Mouse (Mus musculus): ENCODE data around the gene Kctd17. TPM values are rescaled to one million over a fixed set of nuclear protein-coding genes. Genes with fewer than 3 reads are reported as not detected.

Kctd17 gene
- polyA plus RNA-seq, 1 experiment: 31.4 TPM

DNA sequence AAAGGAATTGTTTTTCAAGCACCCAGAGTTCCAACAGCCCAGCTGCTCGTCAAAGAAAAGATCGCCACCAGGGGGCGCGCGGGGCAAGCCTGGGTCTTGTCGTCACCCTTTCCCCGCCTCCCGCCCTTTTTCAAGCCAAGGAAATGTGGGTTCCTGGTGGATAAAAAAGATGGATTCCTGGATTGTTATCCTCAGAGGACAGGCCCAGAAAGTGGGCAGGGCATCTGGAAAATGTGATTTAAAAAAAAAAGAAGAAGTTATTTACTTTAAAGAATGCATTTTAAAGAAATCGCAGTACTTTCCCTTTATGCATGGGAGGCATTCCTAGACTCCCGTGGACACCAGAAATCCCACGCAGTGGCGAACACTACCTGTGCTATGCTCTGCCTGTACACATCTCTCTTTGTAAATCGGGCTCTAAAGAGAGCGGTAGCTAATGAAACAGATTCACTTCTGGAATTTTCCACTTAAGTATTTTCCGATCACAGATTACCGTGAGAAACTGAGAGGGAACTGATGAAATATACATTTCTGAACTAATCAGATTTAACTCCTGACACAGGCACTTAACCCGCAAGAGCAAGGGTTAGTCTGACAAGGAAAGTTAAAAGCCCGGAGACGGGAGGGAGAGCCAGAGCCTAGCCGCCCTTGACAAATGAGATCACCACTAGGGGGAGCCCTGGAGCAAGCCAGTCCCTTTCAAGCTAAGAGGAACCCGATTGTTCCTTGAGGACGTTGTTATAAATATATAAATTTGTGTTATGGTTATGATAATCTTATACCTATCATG lies 19.6 kb downstream of the Kctd17 start:
- peak overlapping the region; percentile 47 for H3K9ac ChIP-seq (ENCODE audit: low read depth, poor library complexity, severe bottlenecking)
- no peaks in the 10 kb centered on the region for H3K9me3 ChIP-seq (replicated peaks; ENCODE audit: control insufficient read depth, insufficient read depth, low read length, poor library complexity, severe bottlenecking)
- H3K4me3 ChIP-seq (ENCODE audit: low read depth, low read length): no peak overlapping the region
- H3K36me3 ChIP-seq (ENCODE audit: control insufficient read depth, insufficient read depth, low read length, poor library complexity, severe bottlenecking): no peaks in the 10 kb centered on the region
- no peaks in the 10 kb centered on the region for H3K27me3 ChIP-seq (ENCODE audit: control insufficient read depth, insufficient read depth, low read length, poor library complexity, severe bottlenecking)
- TF ChIP-seq EP300 (IDR thresholded peaks at IDR 0.05; ENCODE audit: insufficient read depth, low read depth, low read length): no peak
- no peak for TF ChIP-seq POLR2A (IDR thresholded peaks at IDR 0.05; ENCODE audit: insufficient read depth, low read length)
- peak; percentile 75 for TF ChIP-seq CTCF (IDR thresholded peaks at IDR 0.05; ENCODE audit: low read depth, low read length)
- no peak overlapping the region for H3K27ac ChIP-seq (ENCODE audit: insufficient read depth, low read length)
- peaks cover 6% of the 10 kb centered on the region for H3K4me1 ChIP-seq (ENCODE audit: control insufficient read depth, insufficient read depth, low read length)

- no peak overlapping the region for H3K4me3 ChIP-seq (ENCODE audit: low read depth, low read length)
- no peaks in the 10 kb centered on the region for H3K9me3 ChIP-seq (replicated peaks; ENCODE audit: control insufficient read depth, insufficient read depth, low read length, poor library complexity, severe bottlenecking)
- no peak overlapping the region for H3K9ac ChIP-seq (ENCODE audit: low read depth, poor library complexity, severe bottlenecking)
- no peaks in the 10 kb centered on the region for H3K27me3 ChIP-seq (ENCODE audit: control insufficient read depth, insufficient read depth, low read length, poor library complexity, severe bottlenecking)
- no peak overlapping the region for H3K27ac ChIP-seq (ENCODE audit: insufficient read depth, low read length)
- TF ChIP-seq EP300 (IDR thresholded peaks at IDR 0.05; ENCODE audit: insufficient read depth, low read depth, low read length): no peak
- TF ChIP-seq CTCF (IDR thresholded peaks at IDR 0.05; ENCODE audit: low read depth, low read length): no peak
- TF ChIP-seq POLR2A (IDR thresholded peaks at IDR 0.05; ENCODE audit: insufficient read depth, low read length): no peak
- no peaks in the 10 kb centered on the region for H3K36me3 ChIP-seq (ENCODE audit: control insufficient read depth, insufficient read depth, low read length, poor library complexity, severe bottlenecking)
- H3K4me1 ChIP-seq (ENCODE audit: control insufficient read depth, insufficient read depth, low read length): peaks cover 6% of the 10 kb centered on the region
Measured at GRCm38 (mm10) chr15:78449131-78449530, 20.8 kb downstream of the Kctd17 start.

GRCm38 (mm10) chr15:78449694-78450418 lies 21.5 kb downstream of the Kctd17 start:
- peaks cover 6% of the 10 kb centered on the region for H3K4me1 ChIP-seq (ENCODE audit: control insufficient read depth, insufficient read depth, low read length)
- H3K27me3 ChIP-seq (ENCODE audit: control insufficient read depth, insufficient read depth, low read length, poor library complexity, severe bottlenecking): no peaks in the 10 kb centered on the region
- H3K36me3 ChIP-seq (ENCODE audit: control insufficient read depth, insufficient read depth, low read length, poor library complexity, severe bottlenecking): no peaks in the 10 kb centered on the region
- TF ChIP-seq CTCF (IDR thresholded peaks at IDR 0.05; ENCODE audit: low read depth, low read length) (no peak), POLR2A (IDR thresholded peaks at IDR 0.05; ENCODE audit: insufficient read depth, low read length) (no peak), EP300 (IDR thresholded peaks at IDR 0.05; ENCODE audit: insufficient read depth, low read depth, low read length) (no peak)
- H3K9me3 ChIP-seq (replicated peaks; ENCODE audit: control insufficient read depth, insufficient read depth, low read length, poor library complexity, severe bottlenecking): no peaks in the 10 kb centered on the region
- no peak overlapping the region for H3K27ac ChIP-seq (ENCODE audit: insufficient read depth, low read length)
- no peak overlapping the region for H3K4me3 ChIP-seq (ENCODE audit: low read depth, low read length)
- H3K9ac ChIP-seq (ENCODE audit: low read depth, poor library complexity, severe bottlenecking): no peak overlapping the region

GRCm38 (mm10) chr15:78450419-78450768 lies 22.0 kb downstream of the Kctd17 start:
- TF ChIP-seq CTCF (IDR thresholded peaks at IDR 0.05; ENCODE audit: low read depth, low read length): no peak
- 0 out of 2 replicates have a peak, but pooled peaks have one; percentile 12 for TF ChIP-seq EP300 (IDR thresholded peaks at IDR 0.05; ENCODE audit: insufficient read depth, low read depth, low read length)
- no peak for TF ChIP-seq POLR2A (IDR thresholded peaks at IDR 0.05; ENCODE audit: insufficient read depth, low read length)
- H3K9me3 ChIP-seq (replicated peaks; ENCODE audit: control insufficient read depth, insufficient read depth, low read length, poor library complexity, severe bottlenecking): no peaks in the 10 kb centered on the region
- no peak overlapping the region for H3K27ac ChIP-seq (ENCODE audit: insufficient read depth, low read length)

GRCm38 (mm10) chr15:78451201-78451600 lies 22.8 kb downstream of the Kctd17 start:
- H3K27ac ChIP-seq (ENCODE audit: insufficient read depth, low read length): no peak overlapping the region
- no peaks in the 10 kb centered on the region for H3K27me3 ChIP-seq (ENCODE audit: control insufficient read depth, insufficient read depth, low read length, poor library complexity, severe bottlenecking)
- H3K36me3 ChIP-seq (ENCODE audit: control insufficient read depth, insufficient read depth, low read length, poor library complexity, severe bottlenecking): no peaks in the 10 kb centered on the region
- TF ChIP-seq POLR2A (IDR thresholded peaks at IDR 0.05; ENCODE audit: insufficient read depth, low read length) (no peak), EP300 (IDR thresholded peaks at IDR 0.05; ENCODE audit: insufficient read depth, low read depth, low read length) (no peak), CTCF (IDR thresholded peaks at IDR 0.05; ENCODE audit: low read depth, low read length) (no peak)
- no peaks in the 10 kb centered on the region for H3K9me3 ChIP-seq (replicated peaks; ENCODE audit: control insufficient read depth, insufficient read depth, low read length, poor library complexity, severe bottlenecking)
- no peak overlapping the region for H3K4me3 ChIP-seq (ENCODE audit: low read depth, low read length)
- peaks cover 6% of the 10 kb centered on the region for H3K4me1 ChIP-seq (ENCODE audit: control insufficient read depth, insufficient read depth, low read length)
- H3K9ac ChIP-seq (ENCODE audit: low read depth, poor library complexity, severe bottlenecking): no peak overlapping the region

More at GRCm38 (mm10) chr15:78450419-78450768, 22.0 kb downstream of the Kctd17 start:
- Histone ChIP-seq H3K4me1 (ENCODE audit: control insufficient read depth, insufficient read depth, low read length) (peaks cover 6% of the 10 kb centered on the region), H3K4me3 (ENCODE audit: low read depth, low read length) (no peak overlapping the region), H3K27me3 (ENCODE audit: control insufficient read depth, insufficient read depth, low read length, poor library complexity, severe bottlenecking) (no peaks in the 10 kb centered on the region), H3K9ac (ENCODE audit: low read depth, poor library complexity, severe bottlenecking) (no peak overlapping the region), H3K36me3 (ENCODE audit: control insufficient read depth, insufficient read depth, low read length, poor library complexity, severe bottlenecking) (no peaks in the 10 kb centered on the region)

GRCm38 (mm10) chr15:78452929-78453328 lies 24.6 kb downstream of the Kctd17 start:
- H3K27me3 ChIP-seq (ENCODE audit: control insufficient read depth, insufficient read depth, low read length, poor library complexity, severe bottlenecking): no peaks in the 10 kb centered on the region

More at GRCm38 (mm10) chr15:78452929-78453328, 24.6 kb downstream of the Kctd17 start:
- Histone ChIP-seq H3K27ac (ENCODE audit: insufficient read depth, low read length) (no peak overlapping the region), H3K9me3 (replicated peaks; ENCODE audit: control insufficient read depth, insufficient read depth, low read length, poor library complexity, severe bottlenecking) (no peaks in the 10 kb centered on the region), H3K36me3 (ENCODE audit: control insufficient read depth, insufficient read depth, low read length, poor library complexity, severe bottlenecking) (no peaks in the 10 kb centered on the region), H3K9ac (ENCODE audit: low read depth, poor library complexity, severe bottlenecking) (no peak overlapping the region), H3K4me3 (ENCODE audit: low read depth, low read length) (no peak overlapping the region), H3K4me1 (ENCODE audit: control insufficient read depth, insufficient read depth, low read length) (peaks cover 6% of the 10 kb centered on the region)
- TF ChIP-seq POLR2A (IDR thresholded peaks at IDR 0.05; ENCODE audit: insufficient read depth, low read length) (no peak), EP300 (IDR thresholded peaks at IDR 0.05; ENCODE audit: insufficient read depth, low read depth, low read length) (no peak)

Measured in ES-Bruce4 (cell line).